Mouse (Mus musculus) limb, embryonic 12.5 days (tissue): ENCODE measurements around the gene Rbms3. TPM values are rescaled to one million over a fixed set of nuclear protein-coding genes. Genes with fewer than 3 reads are reported as not detected.
A peak's percentile ranks its signal among the peaks of the same experiment; 100 is the strongest.

Experiments used
- ATAC-seq: fragments of 200-750 bp; cut with Nextera tagmentation; 2 replicates; pipeline ENCODE4 v1.8.0; 2017; ENCODE audit warnings: low read depth, moderate TSS enrichment; ENCODE audit not compliant: insufficient number of reproducible peaks, insufficient read depth, low FRiP score, low TSS enrichment
- H3K27ac ChIP-seq: fragments of 300-500 bp; sonication (generic); 2 replicates; pipeline ENCODE4 v1.5.1; 2016; ENCODE audit warnings: mild to moderate bottlenecking, moderate library complexity
- H3K27me3 ChIP-seq: fragments of 300-500 bp; sonication (generic); 2 replicates; pipeline ENCODE4 v1.6.1; 2016; ENCODE audit warnings: mild to moderate bottlenecking, moderate library complexity
- H3K36me3 ChIP-seq: fragments of 300-500 bp; sonication (generic); 2 replicates; pipeline ENCODE4 v1.6.1; 2016; ENCODE audit warnings: mild to moderate bottlenecking, moderate library complexity
- H3K4me1 ChIP-seq: fragments of 300-500 bp; sonication (generic); replicated peaks from 2 replicates; pipeline ENCODE4 v1.6.1; 2016
- H3K4me2 ChIP-seq: fragments of 300-500 bp; sonication (generic); 2 replicates; pipeline ENCODE4 v1.6.1; 2016; ENCODE audit warnings: mild to moderate bottlenecking, moderate library complexity
- H3K4me3 ChIP-seq: fragments of 300-500 bp; sonication (generic); replicated peaks from 2 replicates; pipeline ENCODE4 v1.5.1; 2016; ENCODE audit warnings: mild to moderate bottlenecking
- H3K9ac ChIP-seq: fragments of 300-500 bp; sonication (generic); replicated peaks from 2 replicates; pipeline ENCODE4 v1.6.1; 2016; ENCODE audit warnings: mild to moderate bottlenecking, moderate library complexity
- H3K9me3 ChIP-seq: fragments of 300-500 bp; sonication (generic); 2 replicates; pipeline ENCODE4 v1.6.1; 2016; ENCODE audit warnings: mild to moderate bottlenecking, moderate library complexity
- WGBS: fragments of 180-500 bp; shearing (Covaris S2); methylation state at CpG from one replicate; pipeline ENCODE4 v1.1.7; 2016; 5-methylcytosine and 5-hydroxymethylcytosine counted together
- polyA plus RNA-seq: library from polyadenylated mRNA; unstranded; fragments of >200 nt; fragmentation: Nextera tagmentation; extraction: Ambion mirVana; gene quantifications from 2 replicates; pipeline ENCODE4 v1.2.1, GENCODE M21; 2016

Gene Rbms3
- polyA plus RNA-seq, 1 experiment from 2014 or later = 74.3 TPM

DNA sequence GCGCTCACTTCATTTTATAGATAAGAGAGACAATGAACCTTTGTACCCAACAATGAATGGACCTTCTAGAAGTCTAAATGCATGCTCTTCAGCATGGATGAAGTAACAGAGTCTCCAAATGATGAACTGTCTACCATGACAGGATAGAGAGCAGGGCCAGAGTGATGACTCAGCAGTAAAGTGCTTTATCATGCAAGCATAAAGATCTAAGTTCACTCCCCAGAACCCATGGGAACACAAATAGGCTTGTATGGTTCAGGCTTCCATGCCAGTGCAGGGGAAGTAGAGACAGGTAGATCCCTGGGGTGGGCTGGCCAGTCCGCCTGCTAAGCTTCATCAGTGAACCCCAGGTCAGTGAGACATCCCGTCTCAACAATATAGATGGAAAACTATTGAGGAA lies 489.7 kb downstream of the Rbms3 start:
- H3K4me2 ChIP-seq = no peak overlapping the region
- WGBS = 96% methylated on average over 3 of the region's 3 CpGs
- peaks cover 7% of the 10 kb centered on the region; the same call in 1 of the 2 replicates for H3K36me3 ChIP-seq
- H3K27ac ChIP-seq = no peak overlapping the region
- no peaks in the 10 kb centered on the region for H3K27me3 ChIP-seq
- ATAC-seq = no peak
- H3K9ac ChIP-seq = no peak overlapping the region
- H3K4me3 ChIP-seq = no peak overlapping the region
- H3K4me1 ChIP-seq = peaks cover 12% of the 10 kb centered on the region
- H3K9me3 ChIP-seq = no peaks in the 10 kb centered on the region

GRCm38 (mm10) chr9:117136410-117136809 lies 493.3 kb downstream of the Rbms3 start:
- no peaks in the 10 kb centered on the region for H3K27me3 ChIP-seq
- H3K4me3 ChIP-seq = no peak overlapping the region
- H3K36me3 ChIP-seq = no peaks in the 10 kb centered on the region
- no peak overlapping the region for H3K27ac ChIP-seq
- ATAC-seq = no peak
- H3K9me3 ChIP-seq = no peaks in the 10 kb centered on the region
- peaks cover 25% of the 10 kb centered on the region for H3K4me1 ChIP-seq
- WGBS = 86% methylated on average over 5 of the region's 5 CpGs
- no peak overlapping the region for H3K9ac ChIP-seq
- no peak overlapping the region for H3K4me2 ChIP-seq

- Histone ChIP-seq H3K4me2 (no peak overlapping the region), H3K27me3 (no peaks in the 10 kb centered on the region), H3K4me1 (peaks cover 25% of the 10 kb centered on the region), H3K27ac (peak overlapping the region; percentile 64; the same call in 1 of the 2 replicates), H3K36me3 (no peaks in the 10 kb centered on the region), H3K9me3 (no peaks in the 10 kb centered on the region), H3K4me3 (no peak overlapping the region), H3K9ac (no peak overlapping the region)
- 51% methylated on average over 2 of the region's 2 CpGs for WGBS
- no peak for ATAC-seq
Measured at GRCm38 (mm10) chr9:117134043-117134442, 495.7 kb downstream of the Rbms3 start.

DNA sequence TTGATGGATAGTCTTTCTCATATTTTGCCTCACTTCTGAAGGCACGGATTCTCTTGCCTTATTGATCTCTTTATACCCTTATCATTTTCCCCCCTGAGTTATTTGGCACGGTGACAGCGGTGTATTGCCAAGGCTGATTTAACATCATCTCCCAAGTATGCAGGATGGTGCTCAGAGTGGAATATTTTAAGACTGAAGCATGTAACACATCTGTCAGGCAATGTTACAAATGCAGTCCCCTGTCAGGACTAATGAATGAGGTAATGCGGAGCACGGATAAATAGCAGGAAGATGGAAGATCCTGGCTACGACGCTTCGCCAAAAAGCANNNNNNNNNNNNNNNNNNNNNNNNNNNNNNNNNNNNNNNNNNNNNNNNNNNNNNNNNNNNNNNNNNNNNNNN lies 502.9 kb downstream of the Rbms3 start:
- WGBS = 75% methylated on average over 8 of the region's 8 CpGs
- no peak overlapping the region; the same call in 1 of the 2 replicates for H3K27ac ChIP-seq

DNA sequence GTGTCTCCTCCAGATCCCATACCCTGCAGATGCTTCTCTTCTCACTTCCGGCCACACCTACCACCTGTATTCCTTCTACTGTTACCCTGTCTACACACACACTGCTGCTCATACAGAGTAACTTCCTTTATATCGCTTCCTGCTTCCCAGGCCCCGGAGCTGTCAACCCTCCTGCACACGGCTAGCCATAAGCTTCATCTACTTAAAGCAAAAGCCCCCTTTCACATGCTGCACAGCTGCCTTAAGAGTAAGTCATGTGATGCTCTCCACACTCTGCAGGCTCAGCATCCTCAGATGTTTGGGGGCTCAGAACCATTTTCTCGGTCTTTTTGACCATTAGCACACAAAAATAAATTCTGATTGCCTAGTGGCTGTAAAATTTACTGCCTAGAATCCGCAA lies 503.9 kb downstream of the Rbms3 start:
- Histone ChIP-seq H3K9me3 (no peaks in the 10 kb centered on the region), H3K27ac (no peak overlapping the region), H3K9ac (no peak overlapping the region), H3K4me3 (no peak overlapping the region), H3K36me3 (no peaks in the 10 kb centered on the region), H3K27me3 (no peaks in the 10 kb centered on the region), H3K4me1 (peaks cover 21% of the 10 kb centered on the region), H3K4me2 (no peak overlapping the region)
- WGBS = 75% methylated on average over 6 of the region's 6 CpGs
- no peak for ATAC-seq

More for the DNA sequence above, 502.9 kb downstream of the Rbms3 start:
- H3K4me3 ChIP-seq = no peak overlapping the region
- H3K4me1 ChIP-seq = peaks cover 21% of the 10 kb centered on the region
- H3K9me3 ChIP-seq = no peaks in the 10 kb centered on the region
- no peaks in the 10 kb centered on the region for H3K27me3 ChIP-seq
- no peak overlapping the region for H3K9ac ChIP-seq
- H3K36me3 ChIP-seq = no peaks in the 10 kb centered on the region
- no peak overlapping the region for H3K4me2 ChIP-seq
- no peak for ATAC-seq

GRCm38 (mm10) chr9:117121572-117121971 lies 508.1 kb downstream of the Rbms3 start:
- H3K9ac ChIP-seq = no peak overlapping the region
- H3K4me1 ChIP-seq = peaks cover 10% of the 10 kb centered on the region
- WGBS = 90% methylated on average over 6 of the region's 6 CpGs

DNA sequence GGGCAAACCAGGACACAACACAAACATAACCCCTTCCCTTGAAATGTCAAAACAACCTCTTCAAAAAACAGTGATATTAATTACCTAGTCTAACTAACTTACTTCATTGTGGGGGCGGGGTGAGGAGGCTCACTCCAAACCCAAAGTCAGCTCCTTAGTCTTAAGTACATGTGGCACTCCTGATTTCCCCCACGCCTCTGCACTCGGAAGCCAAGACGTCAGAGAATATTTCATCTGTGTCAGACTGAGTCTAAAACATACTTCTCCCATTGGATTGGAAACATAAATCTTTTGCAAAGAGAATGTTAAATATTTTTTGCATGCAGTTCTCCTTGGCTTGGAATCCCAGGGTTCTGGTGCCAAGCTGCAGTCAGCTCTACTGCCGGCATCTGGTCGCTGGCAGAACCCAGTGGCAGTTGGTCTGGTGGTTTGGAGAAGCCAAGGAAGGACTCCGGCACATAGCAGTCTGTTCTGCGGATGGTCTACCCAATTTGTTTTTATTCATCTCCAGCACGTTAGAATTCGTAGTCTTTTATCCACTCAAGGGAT lies 512.5 kb downstream of the Rbms3 start:
- Histone ChIP-seq H3K4me1 (peaks cover 15% of the 10 kb centered on the region), H3K9me3 (no peaks in the 10 kb centered on the region), H3K36me3 (no peaks in the 10 kb centered on the region), H3K4me2 (no peak overlapping the region), H3K27ac (no peak overlapping the region), H3K9ac (no peak overlapping the region), H3K27me3 (no peaks in the 10 kb centered on the region), H3K4me3 (no peak overlapping the region)
- no peak for ATAC-seq
- WGBS = 89% methylated on average over 10 of the region's 10 CpGs

More at GRCm38 (mm10) chr9:117121572-117121971, 508.1 kb downstream of the Rbms3 start:
- no peak for ATAC-seq
- Histone ChIP-seq H3K9me3 (no peaks in the 10 kb centered on the region), H3K27ac (no peak overlapping the region), H3K4me2 (no peak overlapping the region), H3K36me3 (no peaks in the 10 kb centered on the region), H3K27me3 (no peaks in the 10 kb centered on the region), H3K4me3 (no peak overlapping the region)

DNA sequence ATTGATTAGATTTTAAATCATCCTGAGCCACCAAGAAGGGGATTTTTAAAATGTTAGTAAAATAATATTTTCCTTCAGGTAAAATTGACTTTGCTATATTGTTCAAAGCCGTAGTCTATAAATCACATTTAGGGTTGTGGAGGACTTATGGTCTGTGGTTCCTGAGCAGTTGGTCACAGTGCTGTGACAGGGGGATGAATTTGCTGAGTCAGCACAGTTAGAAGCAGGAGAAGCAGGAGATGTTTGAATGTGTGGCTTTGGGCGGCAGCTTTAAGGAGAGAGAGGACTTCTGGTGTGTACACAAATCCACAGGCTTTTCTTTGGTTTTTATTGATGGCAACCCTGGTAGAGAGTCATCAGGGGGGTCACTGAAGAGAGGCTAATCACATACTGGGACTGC lies 514.1 kb downstream of the Rbms3 start:
- no peak for ATAC-seq
- Histone ChIP-seq H3K27ac (no peak overlapping the region), H3K4me3 (no peak overlapping the region), H3K9ac (no peak overlapping the region), H3K9me3 (no peaks in the 10 kb centered on the region), H3K4me1 (peaks cover 15% of the 10 kb centered on the region), H3K36me3 (no peaks in the 10 kb centered on the region), H3K27me3 (no peaks in the 10 kb centered on the region), H3K4me2 (no peak overlapping the region)
- WGBS = 82% methylated on average over 2 of the region's 2 CpGs

DNA sequence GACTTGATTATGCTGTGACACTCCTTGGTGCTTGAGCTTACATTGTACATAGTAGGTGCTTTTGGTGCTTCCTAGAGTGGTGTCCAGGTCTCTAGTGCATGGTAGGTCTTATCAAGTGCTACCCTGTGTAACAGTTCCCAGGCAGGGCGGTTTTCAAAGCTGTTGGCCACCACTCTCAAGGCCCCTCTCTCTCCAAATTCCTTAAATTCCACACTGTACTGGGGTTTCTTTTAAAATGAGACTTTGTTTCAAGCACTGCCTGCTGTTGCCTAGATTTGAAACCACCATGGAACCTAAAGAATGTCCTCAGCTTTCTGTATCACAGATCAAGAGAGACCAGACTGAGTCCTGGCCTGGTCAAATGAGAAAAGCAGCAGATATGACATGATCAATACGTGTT lies 516.1 kb downstream of the Rbms3 start:
- H3K4me3 ChIP-seq = no peak overlapping the region
- H3K36me3 ChIP-seq = peaks cover 10% of the 10 kb centered on the region; the same call in 1 of the 2 replicates
- peak overlapping the region; percentile 62; the same call in 1 of the 2 replicates for H3K27ac ChIP-seq
- H3K9me3 ChIP-seq = no peaks in the 10 kb centered on the region
- no peak overlapping the region for H3K4me2 ChIP-seq
- 54% methylated on average over 2 of the region's 2 CpGs for WGBS
- peaks cover 15% of the 10 kb centered on the region for H3K4me1 ChIP-seq
- no peak overlapping the region for H3K9ac ChIP-seq
- no peak; the same call in 1 of the 2 replicates for ATAC-seq
- no peaks in the 10 kb centered on the region for H3K27me3 ChIP-seq

- Histone ChIP-seq H3K9ac (no peak overlapping the region), H3K4me3 (no peak overlapping the region), H3K27ac (no peak overlapping the region), H3K9me3 (no peaks in the 10 kb centered on the region), H3K27me3 (no peaks in the 10 kb centered on the region), H3K36me3 (peaks cover 18% of the 10 kb centered on the region; the same call in 1 of the 2 replicates), H3K4me2 (no peak overlapping the region), H3K4me1 (no peaks in the 10 kb centered on the region)
- 92% methylated on average over 4 of the region's 4 CpGs for WGBS
- no peak for ATAC-seq
Measured at GRCm38 (mm10) chr9:117107926-117108325, 521.8 kb downstream of the Rbms3 start.

DNA sequence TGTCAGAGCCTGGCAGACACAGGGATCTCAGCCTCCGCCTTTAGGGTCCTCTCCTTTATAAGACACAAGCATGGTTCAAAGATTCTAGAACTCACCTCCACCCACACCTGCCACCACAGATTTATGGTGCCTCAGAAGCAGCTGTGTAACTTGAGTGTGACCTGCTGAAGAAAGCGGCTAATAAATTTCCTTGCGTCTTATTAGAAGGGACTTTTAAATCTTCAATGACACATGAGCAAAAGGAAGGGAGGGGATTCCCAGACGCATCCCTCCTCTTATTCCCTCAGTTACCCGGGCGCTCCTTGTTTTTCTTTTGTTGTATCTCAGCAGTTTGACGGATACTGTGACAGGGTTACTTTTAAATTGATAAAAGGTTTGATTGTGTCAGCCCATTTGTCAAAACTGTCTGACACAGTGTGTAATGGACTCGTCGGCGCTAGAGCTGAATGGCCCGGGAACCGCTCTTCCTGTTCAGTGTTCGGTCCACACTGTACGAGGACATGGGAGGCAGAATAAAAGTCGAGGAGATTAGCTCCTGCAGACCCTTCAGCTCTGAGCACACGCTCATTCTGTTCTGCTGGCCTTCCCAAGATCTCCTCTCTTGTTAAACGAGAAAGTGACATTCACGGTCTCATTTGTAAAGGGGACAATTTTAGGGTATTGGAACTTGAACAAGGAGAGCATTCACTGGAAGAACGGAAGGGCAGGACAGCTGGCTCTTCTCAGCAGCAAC lies 527.3 kb downstream of the Rbms3 start:
- Histone ChIP-seq H3K4me3 (no peak overlapping the region), H3K9ac (no peak overlapping the region), H3K9me3 (no peaks in the 10 kb centered on the region), H3K27ac (no peak overlapping the region), H3K36me3 (no peaks in the 10 kb centered on the region), H3K27me3 (no peaks in the 10 kb centered on the region), H3K4me2 (no peak overlapping the region), H3K4me1 (peaks cover 4% of the 10 kb centered on the region; the same call in 1 of the 2 replicates)
- WGBS = 51% methylated on average over 19 of the region's 19 CpGs
- no peak for ATAC-seq
